Mouse (Mus musculus): Measurements from ENCODE around the gene Alkbh7. TPM values are rescaled to one million over a fixed set of nuclear protein-coding genes. Genes with fewer than 3 reads are reported as not detected.

Alkbh7 gene
- not detected in 2 replicates for polyA plus RNA-seq (2012; ENCODE audit: insufficient read depth, insufficient read length, low replicate concordance, missing spikeins)

GRCm38 (mm10) chr17:56997029-56997667, at the start of gene Alkbh7:
Gene Alkbh7 (plus strand): TSS chr17:56997339.
- Histone ChIP-seq H3K27ac (ENCODE audit: insufficient read depth, low read depth, low read length) (peak within 1 kb of the TSS; percentile 68; the same call in 1 of the 2 replicates), H3K4me1 (ENCODE audit: control insufficient read depth, insufficient read depth, low read length) (peaks cover 19% of the 10 kb centered on the region), H3K4me3 (ENCODE audit: insufficient read depth, low read depth, low read length) (peak within 1 kb of the TSS; percentile 93)
- WGBS = under 1% methylated on average over 38 of the region's 38 CpGs
- TF ChIP-seq CTCF (IDR thresholded peaks at IDR 0.05; ENCODE audit: insufficient read depth, low read depth, low read length) = peak; percentile 43; the same call in 1 of the 2 replicates
- peak; percentile 79 for TF ChIP-seq POLR2A (IDR thresholded peaks at IDR 0.05; ENCODE audit: insufficient read depth, low read depth, low read length)

GRCm38 (mm10) chr17:56950915-56951314, 46.2 kb upstream of the Alkbh7 start:
- H3K4me1 ChIP-seq (ENCODE audit: control insufficient read depth, insufficient read depth, low read length) = no peaks in the 10 kb centered on the region
- 20% methylated on average over 3 of the region's 3 CpGs for WGBS
- TF ChIP-seq CTCF (IDR thresholded peaks at IDR 0.05; ENCODE audit: insufficient read depth, low read depth, low read length) = peak; percentile 49; the same call in 1 of the 2 replicates
- TF ChIP-seq POLR2A (IDR thresholded peaks at IDR 0.05; ENCODE audit: insufficient read depth, low read depth, low read length) = no peak
- no peak overlapping the region for H3K4me3 ChIP-seq (ENCODE audit: insufficient read depth, low read depth, low read length)
- H3K27ac ChIP-seq (ENCODE audit: insufficient read depth, low read depth, low read length) = no peak overlapping the region

GRCm38 (mm10) chr17:56952639-56953038, 44.5 kb upstream of the Alkbh7 start:
- no peak overlapping the region for H3K4me3 ChIP-seq (ENCODE audit: insufficient read depth, low read depth, low read length)
- 90% methylated on average over 1 of the region's 1 CpGs for WGBS
- no peaks in the 10 kb centered on the region for H3K4me1 ChIP-seq (ENCODE audit: control insufficient read depth, insufficient read depth, low read length)
- no peak for TF ChIP-seq CTCF (IDR thresholded peaks at IDR 0.05; ENCODE audit: insufficient read depth, low read depth, low read length)
- TF ChIP-seq POLR2A (IDR thresholded peaks at IDR 0.05; ENCODE audit: insufficient read depth, low read depth, low read length) = no peak
- H3K27ac ChIP-seq (ENCODE audit: insufficient read depth, low read depth, low read length) = no peak overlapping the region

- Histone ChIP-seq H3K27ac (ENCODE audit: insufficient read depth, low read depth, low read length) (no peak overlapping the region), H3K4me1 (ENCODE audit: control insufficient read depth, insufficient read depth, low read length) (no peaks in the 10 kb centered on the region), H3K4me3 (ENCODE audit: insufficient read depth, low read depth, low read length) (no peak overlapping the region)
- 88% methylated on average over 7 of the region's 7 CpGs for WGBS
- no peak for TF ChIP-seq POLR2A (IDR thresholded peaks at IDR 0.05; ENCODE audit: insufficient read depth, low read depth, low read length)
- TF ChIP-seq CTCF (IDR thresholded peaks at IDR 0.05; ENCODE audit: insufficient read depth, low read depth, low read length) = no peak
Measured at GRCm38 (mm10) chr17:56954871-56955270, 42.3 kb upstream of the Alkbh7 start.

- H3K4me3 ChIP-seq (ENCODE audit: insufficient read depth, low read depth, low read length) = no peak overlapping the region
- no peak for TF ChIP-seq POLR2A (IDR thresholded peaks at IDR 0.05; ENCODE audit: insufficient read depth, low read depth, low read length)
- no peak for TF ChIP-seq CTCF (IDR thresholded peaks at IDR 0.05; ENCODE audit: insufficient read depth, low read depth, low read length)
Measured at GRCm38 (mm10) chr17:56957763-56958429, 39.2 kb upstream of the Alkbh7 start.

GRCm38 (mm10) chr17:56958667-56959066, 38.5 kb upstream of the Alkbh7 start:
- no peaks in the 10 kb centered on the region for H3K4me1 ChIP-seq (ENCODE audit: control insufficient read depth, insufficient read depth, low read length)
- H3K4me3 ChIP-seq (ENCODE audit: insufficient read depth, low read depth, low read length) = no peak overlapping the region
- TF ChIP-seq CTCF (IDR thresholded peaks at IDR 0.05; ENCODE audit: insufficient read depth, low read depth, low read length) = no peak
- no peak for TF ChIP-seq POLR2A (IDR thresholded peaks at IDR 0.05; ENCODE audit: insufficient read depth, low read depth, low read length)
- H3K27ac ChIP-seq (ENCODE audit: insufficient read depth, low read depth, low read length) = no peak overlapping the region
- WGBS = 91% methylated on average over 4 of the region's 4 CpGs

More at GRCm38 (mm10) chr17:56957763-56958429, 39.2 kb upstream of the Alkbh7 start:
- no peak overlapping the region for H3K27ac ChIP-seq (ENCODE audit: insufficient read depth, low read depth, low read length)
- no peaks in the 10 kb centered on the region for H3K4me1 ChIP-seq (ENCODE audit: control insufficient read depth, insufficient read depth, low read length)
- 33% methylated on average over 11 of the region's 11 CpGs for WGBS

- WGBS = 94% methylated on average over 4 of the region's 4 CpGs
- H3K4me1 ChIP-seq (ENCODE audit: control insufficient read depth, insufficient read depth, low read length) = no peaks in the 10 kb centered on the region
Measured at GRCm38 (mm10) chr17:56961880-56962279, 35.3 kb upstream of the Alkbh7 start.

GRCm38 (mm10) chr17:56962642-56963405, 34.3 kb upstream of the Alkbh7 start:
- whole genome bisulfite sequencing = 83% methylated on average over 5 of the region's 5 CpGs
- no peak overlapping the region for H3K27ac ChIP-seq (ENCODE audit: insufficient read depth, low read depth, low read length)
- no peak for TF ChIP-seq POLR2A (IDR thresholded peaks at IDR 0.05; ENCODE audit: insufficient read depth, low read depth, low read length)
- no peak for TF ChIP-seq CTCF (IDR thresholded peaks at IDR 0.05; ENCODE audit: insufficient read depth, low read depth, low read length)
- no peak overlapping the region for H3K4me3 ChIP-seq (ENCODE audit: insufficient read depth, low read depth, low read length)
- no peaks in the 10 kb centered on the region for H3K4me1 ChIP-seq (ENCODE audit: control insufficient read depth, insufficient read depth, low read length)

More at GRCm38 (mm10) chr17:56961880-56962279, 35.3 kb upstream of the Alkbh7 start:
- Histone ChIP-seq H3K4me3 (ENCODE audit: insufficient read depth, low read depth, low read length) (no peak overlapping the region), H3K27ac (ENCODE audit: insufficient read depth, low read depth, low read length) (no peak overlapping the region)
- TF ChIP-seq POLR2A (IDR thresholded peaks at IDR 0.05; ENCODE audit: insufficient read depth, low read depth, low read length) (no peak), CTCF (IDR thresholded peaks at IDR 0.05; ENCODE audit: insufficient read depth, low read depth, low read length) (no peak)

Measured in olfactory bulb, adult 2 months (tissue).